Mouse (Mus musculus) spleen, adult 2 months (tissue): ENCODE results near the gene Muc5b. TPM values are rescaled to one million over a fixed set of nuclear protein-coding genes. Genes with fewer than 3 reads are reported as not detected.

ENCODE experiments used
- DNase-seq, 2 experiments: peaks; one replicate each; pipeline versions ENCODE4 v3.0.0 to v3.0.0-alpha.2; 2012 to 2021; ENCODE audit warnings: low spot score in 2 of 2, low read depth in 1 of 2
- H3K27ac ChIP-seq: fragments of 200-500 bp; 2 replicates; pipeline ENCODE4 v1.5.1; 2012; ENCODE audit warnings: low read length, inconsistent platforms; ENCODE audit not compliant: insufficient read depth
- H3K27me3 ChIP-seq: fragments of 200-500 bp; 2 replicates; pipeline ENCODE4 v1.6.1; 2012; ENCODE audit warnings: mild to moderate bottlenecking, moderate library complexity, low read length, inconsistent platforms; ENCODE audit not compliant: control insufficient read depth, insufficient read depth
- H3K36me3 ChIP-seq: fragments of 200-500 bp; 2 replicates; pipeline ENCODE4 v1.6.1; 2012; ENCODE audit warnings: mild to moderate bottlenecking, low read length, inconsistent platforms; ENCODE audit not compliant: control insufficient read depth, insufficient read depth
- H3K4me1 ChIP-seq: fragments of 200-500 bp; 2 replicates; pipeline ENCODE4 v1.6.1; 2011; ENCODE audit warnings: inconsistent platforms; ENCODE audit not compliant: control insufficient read depth, insufficient read depth, insufficient read length
- H3K4me3 ChIP-seq: fragments of 200-500 bp; 2 replicates; pipeline ENCODE4 v1.5.1; 2011; ENCODE audit warnings: mild to moderate bottlenecking, inconsistent platforms; ENCODE audit not compliant: insufficient read depth, insufficient read length; ENCODE audit errors: extremely low read depth
- CTCF ChIP-seq: fragments of 200-500 bp; IDR thresholded peaks from 2 replicates; pipeline ENCODE4 v1.5.1; 2011; ENCODE audit warnings: mild to moderate bottlenecking, inconsistent platforms; ENCODE audit not compliant: insufficient read depth, insufficient read length, insufficient replicate concordance; ENCODE audit errors: extremely low read depth
- POLR2A ChIP-seq: fragments of 200-500 bp; IDR thresholded peaks from 2 replicates; pipeline ENCODE4 v1.6.1; 2011; ENCODE audit warnings: low read depth, low read length, inconsistent platforms
- WGBS: fragments of 180-500 bp; shearing (Covaris S2); methylation state at CpG from one replicate; pipeline ENCODE4 v1.1.7; 2018; 5-methylcytosine and 5-hydroxymethylcytosine counted together
- polyA plus RNA-seq: library from polyadenylated mRNA; depleted of rRNA; stranded (reverse); fragments of >200 nt; gene quantifications from 2 replicates; pipeline ENCODE4 v1.2.3, GENCODE M21; 2012; rRNA removed

Muc5b gene
- polyA plus RNA-seq, 1 experiment: 0.01 TPM

- TF ChIP-seq POLR2A (peak; percentile 73), CTCF (no peak)
- Histone ChIP-seq H3K27ac (peak overlapping the region; percentile 50), H3K4me1 (peaks cover 10% of the 10 kb centered on the region; the same call in 1 of the 2 replicates), H3K27me3 (no peaks in the 10 kb centered on the region), H3K4me3 (peak overlapping the region; percentile 82), H3K36me3 (no peaks in the 10 kb centered on the region)
- under 1% methylated on average over 44 of the region's 44 CpGs for WGBS
- DNase-seq: peak; percentile 97 to 100
Observed at GRCm38 (mm10) chr7:141902269-141902729, 63.4 kb downstream of the Muc5b start.

DNA sequence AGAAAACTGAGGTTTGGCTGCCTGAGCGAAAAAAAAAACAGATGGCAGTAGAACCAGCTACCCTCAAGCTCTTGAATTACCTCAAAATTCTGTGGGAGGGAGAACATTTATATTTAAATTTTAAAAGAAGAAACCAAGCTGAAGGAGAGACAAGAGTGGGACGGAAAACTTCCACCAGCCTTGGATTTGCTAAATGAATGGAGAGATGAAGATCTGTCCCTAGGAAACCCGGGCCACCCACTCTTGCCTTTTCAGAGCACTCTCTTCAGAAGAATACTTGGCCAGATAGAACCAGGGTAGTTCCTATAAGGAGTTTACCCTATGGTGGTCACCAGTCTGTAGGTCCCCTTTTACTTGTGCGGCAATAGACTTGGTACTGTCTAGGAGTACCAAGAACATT lies 63.9 kb downstream of the Muc5b start:
- H3K4me1 ChIP-seq: peaks cover 10% of the 10 kb centered on the region; the same call in 1 of the 2 replicates
- no peaks in the 10 kb centered on the region for H3K27me3 ChIP-seq
- no peak overlapping the region for H3K27ac ChIP-seq
- WGBS: 85% methylated on average over 4 of the region's 4 CpGs
- no peak for DNase-seq
- TF ChIP-seq POLR2A (no peak), CTCF (no peak)
- H3K4me3 ChIP-seq: peak overlapping the region; percentile 56; the same call in 1 of the 2 replicates
- no peaks in the 10 kb centered on the region for H3K36me3 ChIP-seq

DNA sequence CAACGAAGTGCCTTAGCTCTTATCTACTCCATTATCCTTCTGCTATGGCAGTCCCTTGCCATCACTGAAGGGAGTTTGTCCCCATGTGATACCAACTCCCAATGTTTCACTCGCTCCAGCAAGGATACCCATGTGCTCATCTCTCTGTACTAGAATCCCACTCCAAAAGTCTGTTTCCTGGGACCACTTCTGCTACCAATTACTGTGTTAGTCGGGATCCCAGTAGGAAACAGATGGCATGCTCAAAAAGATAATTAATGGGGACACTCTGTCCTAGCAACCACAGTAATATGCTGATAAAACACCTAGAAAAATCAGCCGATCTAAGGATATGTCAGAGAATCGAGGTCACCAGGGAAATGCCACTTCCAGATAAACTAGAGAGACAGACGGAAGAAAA lies 69.7 kb downstream of the Muc5b start:
- no peak overlapping the region for H3K4me3 ChIP-seq
- no peak overlapping the region for H3K27ac ChIP-seq
- 78% methylated on average over 6 of the region's 6 CpGs for WGBS
- no peaks in the 10 kb centered on the region for H3K27me3 ChIP-seq
- no peak for DNase-seq
- no peaks in the 10 kb centered on the region for H3K4me1 ChIP-seq
- TF ChIP-seq CTCF (no peak), POLR2A (no peak)
- no peaks in the 10 kb centered on the region for H3K36me3 ChIP-seq

GRCm38 (mm10) chr7:141911305-141911704 lies 72.4 kb downstream of the Muc5b start:
- 45% methylated on average over 3 of the region's 3 CpGs for WGBS
- no peaks in the 10 kb centered on the region for H3K4me1 ChIP-seq
- no peaks in the 10 kb centered on the region for H3K27me3 ChIP-seq
- H3K36me3 ChIP-seq: no peaks in the 10 kb centered on the region
- no peak overlapping the region for H3K27ac ChIP-seq
- H3K4me3 ChIP-seq: no peak overlapping the region
- no peak for TF ChIP-seq CTCF
- no peak for TF ChIP-seq POLR2A
- no peak for DNase-seq

GRCm38 (mm10) chr7:141918407-141918806 lies 79.5 kb downstream of the Muc5b start, which contains the start of gene Tollip:
Gene Tollip, minus strand, starts transcription at chr7:141918507.
- TF ChIP-seq POLR2A (no peak), CTCF (no peak)
- no peaks in the 10 kb centered on the region for H3K36me3 ChIP-seq
- no peaks in the 10 kb centered on the region for H3K4me1 ChIP-seq
- no peak within 1 kb of the TSS for H3K4me3 ChIP-seq
- H3K27me3 ChIP-seq: no peaks in the 10 kb centered on the region
- H3K27ac ChIP-seq: no peak within 1 kb of the TSS
- DNase-seq: no peak
- 89% methylated on average over 2 of the region's 2 CpGs for WGBS

Other genes starting within 250 kb of the Muc5b start
- gene Muc6, start 183.8 kb upstream of the Muc5b start, polyA plus RNA-seq: 0.06 and 0.08 TPM in 2 replicates
- 0.36 and 1.0 TPM in 2 replicates for gene Muc2, start 148.7 kb upstream of the Muc5b start, polyA plus RNA-seq
- gene Muc5ac, start 50.1 kb upstream of the Muc5b start, polyA plus RNA-seq: 0.04 and 0.05 TPM in 2 replicates
- gene Tollip, start 79.4 kb downstream of the Muc5b start, polyA plus RNA-seq: 40.8 and 49.4 TPM in 2 replicates
- gene Brsk2, start 110.7 kb downstream of the Muc5b start, polyA plus RNA-seq: 0.67 and 1.6 TPM in 2 replicates
- gene Mob2, start 222.0 kb downstream of the Muc5b start, polyA plus RNA-seq: 26.7 and 28.2 TPM in 2 replicates